Mouse (Mus musculus) lung, postnatal 10 days (tissue): ENCODE results near the gene Zfp30.

Experiments used
- DNase-seq: peaks from one replicate; pipeline ENCODE4 v3.0.0; 2021

Zfp30 gene

GRCm38 (mm10) chr7:29836816-29837215 lies 53.0 kb downstream of the Zfp30 start:
- no peak for DNase-seq

DNA sequence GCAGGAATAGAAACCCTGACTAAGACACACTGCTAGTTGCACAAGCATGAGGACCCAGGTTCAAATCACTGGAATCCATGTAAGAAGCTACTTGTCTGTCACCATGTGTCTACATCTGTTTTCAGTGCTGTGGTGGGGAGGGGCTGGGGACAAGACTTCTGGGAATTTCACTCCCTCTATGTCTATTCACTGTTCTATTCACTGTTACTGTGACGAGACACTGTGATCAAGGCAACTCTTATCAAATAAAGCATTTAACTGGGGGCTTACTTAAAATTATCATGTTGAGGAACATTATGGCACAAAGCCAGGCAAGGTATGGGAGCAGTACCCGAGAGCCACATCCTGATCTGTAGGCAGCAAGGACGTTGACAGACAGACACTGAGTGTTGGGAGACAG lies 55.5 kb downstream of the Zfp30 start:
- no peak for DNase-seq

- DNase-seq = no peak
Observed at GRCm38 (mm10) chr7:29842105-29842504, 58.3 kb downstream of the Zfp30 start.
